Mouse (Mus musculus): ENCODE measurements around the gene Olfr262. TPM values are rescaled to one million over a fixed set of nuclear protein-coding genes. Genes with fewer than 3 reads are reported as not detected.
"Not testable (repeated sequence)": the region's sequence is repeated elsewhere in the genome, so short reads cannot be mapped to it uniquely, and the experiment has no call there.

The Olfr262 gene
- polyA plus RNA-seq (2012; rRNA removed) (not detected in 2 replicates), polyA plus RNA-seq (2014; fragmentation: Nextera tagmentation; extraction: Ambion mirVana) (not detected in 2 replicates)

DNA sequence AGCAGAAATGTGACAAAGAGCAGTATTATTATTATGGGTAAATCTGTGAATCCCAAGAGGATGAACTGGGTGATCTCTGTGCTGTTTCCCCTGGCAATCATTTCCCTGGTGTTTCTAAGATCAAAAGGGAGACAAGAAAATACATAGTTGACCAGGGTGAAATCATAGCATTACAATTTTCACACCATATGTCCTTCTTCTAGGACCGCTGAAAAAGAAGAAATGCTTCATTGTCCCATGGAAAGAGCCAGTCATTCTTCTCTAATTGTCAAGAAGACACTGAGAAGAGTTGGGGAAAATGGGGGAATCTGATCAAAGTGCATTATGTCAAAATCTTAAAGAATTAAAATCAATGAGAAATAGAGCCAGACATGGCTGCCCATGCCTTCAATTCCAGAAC lies at the start of gene Olfr262:
TSS of gene Olfr262 (minus strand) at position 101 of the 400 bp plus-strand sequence.
- H3K4me1 ChIP-seq (ENCODE audit: control insufficient read depth, insufficient read depth, low read length), result no peaks in the 10 kb centered on the region
- no peaks in the 10 kb centered on the region for H3K27me3 ChIP-seq (ENCODE audit: control insufficient read depth, insufficient read depth, low read length)
- DNase-seq (ENCODE audit: low spot score), result no peak
- H3K4me3 ChIP-seq (replicated peaks; ENCODE audit: low read length), result no peak within 1 kb of the TSS
- H3K9me3 ChIP-seq (ENCODE audit: control insufficient read depth, low read length), result no peaks in the 10 kb centered on the region
- TF ChIP-seq POLR2A (IDR thresholded peaks at IDR 0.05; ENCODE audit: borderline replicate concordance, extremely low read depth, insufficient read depth, insufficient read length), result no peak
- 76% methylated on average over 1 of the region's 1 CpGs for WGBS
- no peak within 1 kb of the TSS for H3K4me2 ChIP-seq (replicated peaks; ENCODE audit: low read depth, low read length, severe bottlenecking)
- no peak for ATAC-seq (ENCODE audit: low FRiP score, low read depth)
- no peak within 1 kb of the TSS for H3K9ac ChIP-seq (ENCODE audit: low read depth, low read length, severe bottlenecking)
- H3K36me3 ChIP-seq (ENCODE audit: control insufficient read depth, insufficient read depth, low read length), result no peaks in the 10 kb centered on the region
- H3K27ac ChIP-seq (replicated peaks; ENCODE audit: low read depth, low read length), result no peak within 1 kb of the TSS

GRCm38 (mm10) chr19:12279554-12279953 lies 38.1 kb upstream of the Olfr262 start, which contains the start of gene Olfr1434:
Gene Olfr1434 (plus strand): TSS chr19:12279854.
- no peak for ATAC-seq (ENCODE audit: low FRiP score, low read depth)
- Histone ChIP-seq H3K9ac (ENCODE audit: low read depth, low read length, severe bottlenecking) (no peak within 1 kb of the TSS), H3K27ac (replicated peaks; ENCODE audit: low read depth, low read length) (no peak within 1 kb of the TSS), H3K27me3 (ENCODE audit: control insufficient read depth, insufficient read depth, low read length) (no peaks in the 10 kb centered on the region), H3K36me3 (ENCODE audit: control insufficient read depth, insufficient read depth, low read length) (no peaks in the 10 kb centered on the region), H3K4me3 (replicated peaks; ENCODE audit: low read length) (no peak within 1 kb of the TSS), H3K4me1 (ENCODE audit: control insufficient read depth, insufficient read depth, low read length) (no peaks in the 10 kb centered on the region), H3K9me3 (ENCODE audit: control insufficient read depth, low read length) (no peaks in the 10 kb centered on the region), H3K4me2 (replicated peaks; ENCODE audit: low read depth, low read length, severe bottlenecking) (no peak within 1 kb of the TSS)
- no peak for DNase-seq (ENCODE audit: low spot score)
- 73% methylated on average over 2 of the region's 2 CpGs for WGBS
- TF ChIP-seq POLR2A (IDR thresholded peaks at IDR 0.05; ENCODE audit: borderline replicate concordance, extremely low read depth, insufficient read depth, insufficient read length), result no peak

DNA sequence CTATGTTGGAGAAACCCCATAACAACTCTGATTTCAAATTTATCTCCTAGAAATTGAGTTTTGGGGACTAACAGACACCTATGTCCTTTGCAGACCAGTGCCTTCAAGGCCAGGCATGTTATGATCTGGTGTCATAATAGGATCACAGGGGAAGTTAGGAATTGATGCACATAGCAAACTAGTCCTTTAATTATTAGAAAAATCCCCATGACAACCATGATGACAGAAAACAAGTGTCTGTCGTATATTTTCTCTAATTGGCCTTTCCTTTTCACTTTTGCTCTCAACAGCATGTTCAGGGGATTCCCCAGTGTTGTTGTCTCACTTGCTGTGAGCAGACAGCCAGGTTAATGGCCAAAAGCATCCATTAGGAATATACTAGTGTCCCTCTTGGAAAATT lies 19.3 kb upstream of the Olfr262 start, which contains the start of gene Olfr235:
TSS of gene Olfr235 (plus strand) at position 301 of the 400 bp plus-strand sequence.
- DNase-seq (ENCODE audit: low spot score), result no peak
- no peak for ATAC-seq (ENCODE audit: low FRiP score, low read depth)
- Histone ChIP-seq H3K27me3 (ENCODE audit: control insufficient read depth, insufficient read depth, low read length) (no peaks in the 10 kb centered on the region), H3K36me3 (ENCODE audit: control insufficient read depth, insufficient read depth, low read length) (no peaks in the 10 kb centered on the region), H3K9me3 (ENCODE audit: control insufficient read depth, low read length) (no peaks in the 10 kb centered on the region), H3K4me2 (replicated peaks; ENCODE audit: low read depth, low read length, severe bottlenecking) (no peak within 1 kb of the TSS), H3K4me3 (replicated peaks; ENCODE audit: low read length) (no peak within 1 kb of the TSS), H3K4me1 (ENCODE audit: control insufficient read depth, insufficient read depth, low read length) (no peaks in the 10 kb centered on the region), H3K27ac (replicated peaks; ENCODE audit: low read depth, low read length) (no peak within 1 kb of the TSS), H3K9ac (ENCODE audit: low read depth, low read length, severe bottlenecking) (no peak within 1 kb of the TSS)
- 77% methylated on average over 1 of the region's 1 CpGs for WGBS
- no peak for TF ChIP-seq POLR2A (IDR thresholded peaks at IDR 0.05; ENCODE audit: borderline replicate concordance, extremely low read depth, insufficient read depth, insufficient read length)

DNA sequence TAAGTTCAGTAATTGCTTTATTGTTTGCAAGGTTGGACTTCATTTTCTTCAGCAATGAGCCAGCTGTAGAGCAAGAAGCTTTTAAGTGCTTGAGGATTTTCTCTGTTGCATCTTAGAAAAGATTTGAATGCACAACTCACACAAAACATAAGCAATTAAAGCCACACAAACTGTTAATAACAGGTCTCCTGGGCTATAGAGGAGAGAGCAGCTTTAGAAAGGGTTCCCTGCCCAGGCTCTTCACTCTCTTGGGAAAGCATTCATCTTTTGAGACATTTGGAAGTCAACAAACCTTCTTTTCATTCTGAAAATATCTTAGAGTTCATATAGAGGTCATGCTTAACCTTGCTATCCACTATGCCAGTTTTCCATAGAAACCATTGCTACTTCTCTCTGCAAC lies 9.0 kb downstream of the Olfr262 start, which contains the start of gene Olfr1432:
TSS of gene Olfr1432 (minus strand) at position 101 of the 400 bp plus-strand sequence.
- H3K27ac ChIP-seq (replicated peaks; ENCODE audit: low read depth, low read length); H3K4me3 ChIP-seq (replicated peaks; ENCODE audit: low read length); H3K4me1 ChIP-seq (ENCODE audit: control insufficient read depth, insufficient read depth, low read length); H3K36me3 ChIP-seq (ENCODE audit: control insufficient read depth, insufficient read depth, low read length); H3K27me3 ChIP-seq (ENCODE audit: control insufficient read depth, insufficient read depth, low read length); DNase-seq (ENCODE audit: low spot score); H3K9ac ChIP-seq (ENCODE audit: low read depth, low read length, severe bottlenecking); H3K4me2 ChIP-seq (replicated peaks; ENCODE audit: low read depth, low read length, severe bottlenecking); ATAC-seq (ENCODE audit: low FRiP score, low read depth); H3K9me3 ChIP-seq (ENCODE audit: control insufficient read depth, low read length): not testable (repeated sequence)

DNA sequence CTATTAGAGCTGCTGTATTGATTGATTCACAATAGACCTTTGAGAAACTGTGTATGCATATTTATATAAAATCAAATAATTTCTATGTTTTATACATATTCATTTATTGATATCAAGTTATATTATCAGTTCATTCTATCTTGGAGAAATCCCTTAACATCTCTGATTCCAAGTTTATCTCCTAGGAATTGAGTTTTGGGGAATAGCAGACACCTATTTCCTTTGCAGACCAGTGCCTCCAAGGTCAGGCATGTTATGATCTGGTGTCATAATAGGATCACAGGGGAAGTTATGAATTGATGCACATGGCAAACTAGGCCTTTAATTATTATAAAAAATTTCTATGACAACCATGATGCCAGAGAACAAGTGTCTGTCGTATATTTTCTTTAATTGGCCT lies 41.1 kb downstream of the Olfr262 start, which contains the start of gene Olfr1431:
TSS of gene Olfr1431 (plus strand) at position 301 of the 400 bp plus-strand sequence.
- no peak for TF ChIP-seq POLR2A (IDR thresholded peaks at IDR 0.05; ENCODE audit: borderline replicate concordance, extremely low read depth, insufficient read depth, insufficient read length)
- Histone ChIP-seq H3K4me3 (replicated peaks; ENCODE audit: low read length) (no peak within 1 kb of the TSS), H3K9ac (ENCODE audit: low read depth, low read length, severe bottlenecking) (no peak within 1 kb of the TSS), H3K4me1 (ENCODE audit: control insufficient read depth, insufficient read depth, low read length) (no peaks in the 10 kb centered on the region), H3K36me3 (ENCODE audit: control insufficient read depth, insufficient read depth, low read length) (no peaks in the 10 kb centered on the region), H3K4me2 (replicated peaks; ENCODE audit: low read depth, low read length, severe bottlenecking) (no peak within 1 kb of the TSS), H3K9me3 (ENCODE audit: control insufficient read depth, low read length) (no peaks in the 10 kb centered on the region), H3K27me3 (ENCODE audit: control insufficient read depth, insufficient read depth, low read length) (no peaks in the 10 kb centered on the region), H3K27ac (replicated peaks; ENCODE audit: low read depth, low read length) (no peak within 1 kb of the TSS)
- 76% methylated on average over 1 of the region's 1 CpGs for WGBS
- DNase-seq (ENCODE audit: low spot score) (no peak), ATAC-seq (ENCODE audit: low FRiP score, low read depth) (no peak)

DNA sequence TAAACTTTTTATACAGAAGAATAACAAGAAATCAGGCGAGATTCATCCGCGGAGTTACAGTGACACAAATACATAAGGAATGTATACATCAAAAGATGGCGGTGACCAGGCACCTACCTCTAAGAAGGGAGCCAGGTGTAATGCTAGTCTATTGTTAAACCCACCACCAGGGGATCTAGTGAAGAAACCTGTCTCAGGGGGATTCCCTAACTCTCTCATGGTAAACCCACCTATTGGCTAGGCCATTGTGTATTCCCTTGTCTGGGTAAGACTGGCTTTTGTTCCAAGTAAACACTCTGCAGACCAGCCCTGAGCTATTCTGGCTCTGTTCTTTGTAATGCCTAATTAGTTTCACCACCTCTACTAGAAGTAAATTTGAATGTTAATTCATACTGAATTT lies 42.4 kb downstream of the Olfr262 start:
- 83% methylated on average over 4 of the region's 4 CpGs for WGBS
- not testable (repeated sequence) for H3K27ac ChIP-seq (replicated peaks; ENCODE audit: low read depth, low read length); H3K4me2 ChIP-seq (replicated peaks; ENCODE audit: low read depth, low read length, severe bottlenecking); H3K4me3 ChIP-seq (replicated peaks; ENCODE audit: low read length); ATAC-seq (ENCODE audit: low FRiP score, low read depth); H3K9me3 ChIP-seq (ENCODE audit: control insufficient read depth, low read length); H3K36me3 ChIP-seq (ENCODE audit: control insufficient read depth, insufficient read depth, low read length); DNase-seq (ENCODE audit: low spot score); H3K4me1 ChIP-seq (ENCODE audit: control insufficient read depth, insufficient read depth, low read length); H3K27me3 ChIP-seq (ENCODE audit: control insufficient read depth, insufficient read depth, low read length); H3K9ac ChIP-seq (ENCODE audit: low read depth, low read length, severe bottlenecking)

Other genes starting within 250 kb of the Olfr262 start
- gene Olfr1423, start 200.3 kb downstream of the Olfr262 start, polyA plus RNA-seq (2012; rRNA removed), result not detected in 2 replicates
- gene Olfr1423, start 200.3 kb downstream of the Olfr262 start, polyA plus RNA-seq (2014; fragmentation: Nextera tagmentation; extraction: Ambion mirVana), result not detected in 2 replicates
- gene Olfr1424, start 179.0 kb downstream of the Olfr262 start, polyA plus RNA-seq (2012; rRNA removed), result not detected in 2 replicates
- not detected in 2 replicates for gene Olfr1424, start 179.0 kb downstream of the Olfr262 start, polyA plus RNA-seq (2014; fragmentation: Nextera tagmentation; extraction: Ambion mirVana)
- gene Olfr1425, start 163.9 kb downstream of the Olfr262 start, polyA plus RNA-seq (2012; rRNA removed), result not detected in 2 replicates
- not detected in 2 replicates for gene Olfr1425, start 163.9 kb downstream of the Olfr262 start, polyA plus RNA-seq (2014; fragmentation: Nextera tagmentation; extraction: Ambion mirVana)
- gene Olfr1426, start 149.6 kb downstream of the Olfr262 start, polyA plus RNA-seq (2012; rRNA removed), result not detected in 2 replicates
- gene Olfr1426, start 149.6 kb downstream of the Olfr262 start, polyA plus RNA-seq (2014; fragmentation: Nextera tagmentation; extraction: Ambion mirVana), result not detected in 2 replicates
- not detected in 2 replicates for gene Olfr1427, start 138.3 kb downstream of the Olfr262 start, polyA plus RNA-seq (2012; rRNA removed)
- gene Olfr1427, start 138.3 kb downstream of the Olfr262 start, polyA plus RNA-seq (2014; fragmentation: Nextera tagmentation; extraction: Ambion mirVana), result not detected in 2 replicates
- gene Olfr1428, start 125.8 kb downstream of the Olfr262 start, polyA plus RNA-seq (2012; rRNA removed), result not detected in 2 replicates
- gene Olfr1428, start 125.8 kb downstream of the Olfr262 start, polyA plus RNA-seq (2014; fragmentation: Nextera tagmentation; extraction: Ambion mirVana), result not detected in 2 replicates
- not detected in 2 replicates for gene Olfr76, start 118.5 kb downstream of the Olfr262 start, polyA plus RNA-seq (2012; rRNA removed)
- gene Olfr76, start 118.5 kb downstream of the Olfr262 start, polyA plus RNA-seq (2014; fragmentation: Nextera tagmentation; extraction: Ambion mirVana), result not detected in 2 replicates
- gene Olfr1555-ps1, start 71.5 kb downstream of the Olfr262 start, polyA plus RNA-seq (2012; rRNA removed), result not detected in 2 replicates
- not detected in 2 replicates for gene Olfr1555-ps1, start 71.5 kb downstream of the Olfr262 start, polyA plus RNA-seq (2014; fragmentation: Nextera tagmentation; extraction: Ambion mirVana)
- not detected in 2 replicates for gene Olfr1431, start 41.0 kb downstream of the Olfr262 start, polyA plus RNA-seq (2012; rRNA removed)
- not detected in 2 replicates for gene Olfr1431, start 41.0 kb downstream of the Olfr262 start, polyA plus RNA-seq (2014; fragmentation: Nextera tagmentation; extraction: Ambion mirVana)
- gene Olfr1432, start 9.1 kb downstream of the Olfr262 start, polyA plus RNA-seq (2012; rRNA removed), result not detected in 2 replicates
- gene Olfr1432, start 9.1 kb downstream of the Olfr262 start, polyA plus RNA-seq (2014; fragmentation: Nextera tagmentation; extraction: Ambion mirVana), result not detected in 2 replicates
- not detected in 2 replicates for gene Olfr235, start 19.4 kb upstream of the Olfr262 start, polyA plus RNA-seq (2012; rRNA removed)
- gene Olfr235, start 19.4 kb upstream of the Olfr262 start, polyA plus RNA-seq (2014; fragmentation: Nextera tagmentation; extraction: Ambion mirVana), result not detected in 2 replicates
- gene Olfr1434, start 38.2 kb upstream of the Olfr262 start, polyA plus RNA-seq (2012; rRNA removed), result not detected in 2 replicates
- gene Olfr1434, start 38.2 kb upstream of the Olfr262 start, polyA plus RNA-seq (2014; fragmentation: Nextera tagmentation; extraction: Ambion mirVana), result not detected in 2 replicates
- gene Olfr1436, start 57.5 kb upstream of the Olfr262 start, polyA plus RNA-seq (2012; rRNA removed), result not detected in 2 replicates
- not detected in 2 replicates for gene Olfr1436, start 57.5 kb upstream of the Olfr262 start, polyA plus RNA-seq (2014; fragmentation: Nextera tagmentation; extraction: Ambion mirVana)
- not detected in 2 replicates for gene Olfr1437, start 83.4 kb upstream of the Olfr262 start, polyA plus RNA-seq (2012; rRNA removed)
- not detected in 2 replicates for gene Olfr1437, start 83.4 kb upstream of the Olfr262 start, polyA plus RNA-seq (2014; fragmentation: Nextera tagmentation; extraction: Ambion mirVana)
- gene Olfr1438-ps1, start 94.3 kb upstream of the Olfr262 start, polyA plus RNA-seq (2012; rRNA removed), result not detected in 2 replicates
- not detected in 2 replicates for gene Olfr1438-ps1, start 94.3 kb upstream of the Olfr262 start, polyA plus RNA-seq (2014; fragmentation: Nextera tagmentation; extraction: Ambion mirVana)
- gene Olfr1440, start 145.6 kb upstream of the Olfr262 start, polyA plus RNA-seq (2012; rRNA removed), result not detected in 2 replicates
- not detected in 2 replicates for gene Olfr1440, start 145.6 kb upstream of the Olfr262 start, polyA plus RNA-seq (2014; fragmentation: Nextera tagmentation; extraction: Ambion mirVana)
- gene Olfr1441, start 175.8 kb upstream of the Olfr262 start, polyA plus RNA-seq (2012; rRNA removed), result not detected in 2 replicates
- not detected in 2 replicates for gene Olfr1441, start 175.8 kb upstream of the Olfr262 start, polyA plus RNA-seq (2014; fragmentation: Nextera tagmentation; extraction: Ambion mirVana)
- not detected in 2 replicates for gene Pfpl, start 186.2 kb upstream of the Olfr262 start, polyA plus RNA-seq (2012; rRNA removed)
- gene Pfpl, start 186.2 kb upstream of the Olfr262 start, polyA plus RNA-seq (2014; fragmentation: Nextera tagmentation; extraction: Ambion mirVana), result not detected in 2 replicates
- 3.5 and 3.6 TPM in 2 replicates for gene Mpeg1, start 219.1 kb upstream of the Olfr262 start, polyA plus RNA-seq (2012; rRNA removed)
- 0.92 and 1.00 TPM in 2 replicates for gene Mpeg1, start 219.1 kb upstream of the Olfr262 start, polyA plus RNA-seq (2014; fragmentation: Nextera tagmentation; extraction: Ambion mirVana)